Mouse (Mus musculus): ENCODE measurements around the gene Stat5a. TPM values are rescaled to one million over a fixed set of nuclear protein-coding genes. Genes with fewer than 3 reads are reported as not detected.
A peak's percentile ranks its signal among the peaks of the same experiment; 100 is the strongest.

The Stat5a gene
- polyA plus RNA-seq, 1 experiment from 2014 or later: 9.2 TPM

- Histone ChIP-seq H3K27ac (replicated peaks; ENCODE audit: low read depth, low read length) (no peak overlapping the region), H3K4me1 (ENCODE audit: control insufficient read depth, insufficient read depth, low read length) (no peaks in the 10 kb centered on the region), H3K4me3 (ENCODE audit: low read depth, low read length) (no peak overlapping the region), H3K9me3 (ENCODE audit: control insufficient read depth, low read length) (no peaks in the 10 kb centered on the region), H3K36me3 (ENCODE audit: control insufficient read depth, insufficient read depth, low read length) (peaks cover 65% of the 10 kb centered on the region), H3K9ac (ENCODE audit: low read depth, low read length) (no peak overlapping the region), H3K27me3 (replicated peaks; ENCODE audit: control insufficient read depth, insufficient read depth, low read length) (no peaks in the 10 kb centered on the region), H3K4me2 (ENCODE audit: low read depth, low read length) (no peak overlapping the region)
- no peak for DNase-seq (ENCODE audit: low spot score)
- ATAC-seq (ENCODE audit: low read depth): no peak
- 72% methylated on average over 15 of the region's 15 CpGs for WGBS
These were observed 32.3 kb downstream of the Stat5a start for GRCm38 (mm10) chr11:100891256-100892123.

- H3K4me2 ChIP-seq (ENCODE audit: low read depth, low read length): no peak overlapping the region
- no peak for ATAC-seq (ENCODE audit: low read depth)
- H3K36me3 ChIP-seq (ENCODE audit: control insufficient read depth, insufficient read depth, low read length): peaks cover 62% of the 10 kb centered on the region
These were observed 33.3 kb downstream of the Stat5a start for GRCm38 (mm10) chr11:100892435-100892834.

GRCm38 (mm10) chr11:100893482-100893881 lies 34.3 kb downstream of the Stat5a start:
- H3K36me3 ChIP-seq (ENCODE audit: control insufficient read depth, insufficient read depth, low read length): peaks cover 62% of the 10 kb centered on the region
- peak; percentile 42; the same call in 1 of the 2 replicates for ATAC-seq (ENCODE audit: low read depth)

More at GRCm38 (mm10) chr11:100892435-100892834, 33.3 kb downstream of the Stat5a start:
- Histone ChIP-seq H3K9ac (ENCODE audit: low read depth, low read length) (no peak overlapping the region), H3K4me1 (ENCODE audit: control insufficient read depth, insufficient read depth, low read length) (no peaks in the 10 kb centered on the region), H3K9me3 (ENCODE audit: control insufficient read depth, low read length) (no peaks in the 10 kb centered on the region), H3K4me3 (ENCODE audit: low read depth, low read length) (no peak overlapping the region), H3K27me3 (replicated peaks; ENCODE audit: control insufficient read depth, insufficient read depth, low read length) (no peaks in the 10 kb centered on the region), H3K27ac (replicated peaks; ENCODE audit: low read depth, low read length) (no peak overlapping the region)
- 92% methylated on average over 5 of the region's 5 CpGs for WGBS
- no peak for DNase-seq (ENCODE audit: low spot score)

GRCm38 (mm10) chr11:100894146-100894918 lies 35.2 kb downstream of the Stat5a start:
- no peaks in the 10 kb centered on the region for H3K4me1 ChIP-seq (ENCODE audit: control insufficient read depth, insufficient read depth, low read length)
- 70% methylated on average over 9 of the region's 9 CpGs for WGBS
- no peak overlapping the region for H3K9ac ChIP-seq (ENCODE audit: low read depth, low read length)
- H3K36me3 ChIP-seq (ENCODE audit: control insufficient read depth, insufficient read depth, low read length): peaks cover 62% of the 10 kb centered on the region
- ATAC-seq (ENCODE audit: low read depth) (peak; percentile 38; the same call in 1 of the 2 replicates), DNase-seq (ENCODE audit: low spot score) (peak; percentile 25)
- no peak overlapping the region for H3K27ac ChIP-seq (replicated peaks; ENCODE audit: low read depth, low read length)
- H3K4me2 ChIP-seq (ENCODE audit: low read depth, low read length): no peak overlapping the region
- no peak overlapping the region for H3K4me3 ChIP-seq (ENCODE audit: low read depth, low read length)
- H3K9me3 ChIP-seq (ENCODE audit: control insufficient read depth, low read length): no peaks in the 10 kb centered on the region
- H3K27me3 ChIP-seq (replicated peaks; ENCODE audit: control insufficient read depth, insufficient read depth, low read length): no peaks in the 10 kb centered on the region

More at GRCm38 (mm10) chr11:100893482-100893881, 34.3 kb downstream of the Stat5a start:
- peak; percentile 92 for DNase-seq (ENCODE audit: low spot score)
- no peak overlapping the region for H3K9ac ChIP-seq (ENCODE audit: low read depth, low read length)
- H3K27ac ChIP-seq (replicated peaks; ENCODE audit: low read depth, low read length): no peak overlapping the region
- no peak overlapping the region for H3K4me3 ChIP-seq (ENCODE audit: low read depth, low read length)
- H3K27me3 ChIP-seq (replicated peaks; ENCODE audit: control insufficient read depth, insufficient read depth, low read length): no peaks in the 10 kb centered on the region
- 22% methylated on average over 7 of the region's 9 CpGs for WGBS
- no peak overlapping the region for H3K4me2 ChIP-seq (ENCODE audit: low read depth, low read length)
- H3K4me1 ChIP-seq (ENCODE audit: control insufficient read depth, insufficient read depth, low read length): no peaks in the 10 kb centered on the region
- no peaks in the 10 kb centered on the region for H3K9me3 ChIP-seq (ENCODE audit: control insufficient read depth, low read length)

- WGBS: 71% methylated on average over 10 of the region's 10 CpGs
- no peaks in the 10 kb centered on the region for H3K27me3 ChIP-seq (replicated peaks; ENCODE audit: control insufficient read depth, insufficient read depth, low read length)
These were observed 36.9 kb downstream of the Stat5a start for GRCm38 (mm10) chr11:100896078-100896477.

GRCm38 (mm10) chr11:100897294-100898231 lies 38.4 kb downstream of the Stat5a start:
- 74% methylated on average over 7 of the region's 7 CpGs for WGBS
- DNase-seq (ENCODE audit: low spot score): peak; percentile 50
- H3K27ac ChIP-seq (replicated peaks; ENCODE audit: low read depth, low read length): no peak overlapping the region
- H3K9ac ChIP-seq (ENCODE audit: low read depth, low read length): no peak overlapping the region
- no peak for ATAC-seq (ENCODE audit: low read depth)
- H3K27me3 ChIP-seq (replicated peaks; ENCODE audit: control insufficient read depth, insufficient read depth, low read length): no peaks in the 10 kb centered on the region
- peaks cover 4% of the 10 kb centered on the region; the same call in 1 of the 2 replicates for H3K9me3 ChIP-seq (ENCODE audit: control insufficient read depth, low read length)
- H3K4me3 ChIP-seq (ENCODE audit: low read depth, low read length): no peak overlapping the region
- H3K36me3 ChIP-seq (ENCODE audit: control insufficient read depth, insufficient read depth, low read length): peaks cover 65% of the 10 kb centered on the region
- no peaks in the 10 kb centered on the region for H3K4me1 ChIP-seq (ENCODE audit: control insufficient read depth, insufficient read depth, low read length)
- no peak overlapping the region for H3K4me2 ChIP-seq (ENCODE audit: low read depth, low read length)

More at GRCm38 (mm10) chr11:100896078-100896477, 36.9 kb downstream of the Stat5a start:
- ATAC-seq (ENCODE audit: low read depth) (no peak), DNase-seq (ENCODE audit: low spot score) (no peak)
- Histone ChIP-seq H3K9ac (ENCODE audit: low read depth, low read length) (no peak overlapping the region), H3K4me2 (ENCODE audit: low read depth, low read length) (no peak overlapping the region), H3K4me1 (ENCODE audit: control insufficient read depth, insufficient read depth, low read length) (no peaks in the 10 kb centered on the region), H3K27ac (replicated peaks; ENCODE audit: low read depth, low read length) (no peak overlapping the region), H3K9me3 (ENCODE audit: control insufficient read depth, low read length) (no peaks in the 10 kb centered on the region), H3K4me3 (ENCODE audit: low read depth, low read length) (no peak overlapping the region), H3K36me3 (ENCODE audit: control insufficient read depth, insufficient read depth, low read length) (peaks cover 59% of the 10 kb centered on the region)

- DNase-seq (ENCODE audit: low spot score) (no peak), ATAC-seq (ENCODE audit: low read depth) (no peak)
- H3K4me3 ChIP-seq (ENCODE audit: low read depth, low read length): no peak overlapping the region
- 69% methylated on average over 16 of the region's 16 CpGs for WGBS
- H3K4me1 ChIP-seq (ENCODE audit: control insufficient read depth, insufficient read depth, low read length): no peaks in the 10 kb centered on the region
- no peak overlapping the region for H3K27ac ChIP-seq (replicated peaks; ENCODE audit: low read depth, low read length)
- peaks cover 66% of the 10 kb centered on the region for H3K36me3 ChIP-seq (ENCODE audit: control insufficient read depth, insufficient read depth, low read length)
- H3K27me3 ChIP-seq (replicated peaks; ENCODE audit: control insufficient read depth, insufficient read depth, low read length): no peaks in the 10 kb centered on the region
- H3K9ac ChIP-seq (ENCODE audit: low read depth, low read length): no peak overlapping the region
- H3K4me2 ChIP-seq (ENCODE audit: low read depth, low read length): no peak overlapping the region
- H3K9me3 ChIP-seq (ENCODE audit: control insufficient read depth, low read length): peaks cover 4% of the 10 kb centered on the region; the same call in 1 of the 2 replicates
These were observed 39.5 kb downstream of the Stat5a start for GRCm38 (mm10) chr11:100898441-100899199.

Data from embryonic facial prominence, embryonic 14.5 days (tissue).